Mouse (Mus musculus): ENCODE results near the gene Gm17428.

DNA sequence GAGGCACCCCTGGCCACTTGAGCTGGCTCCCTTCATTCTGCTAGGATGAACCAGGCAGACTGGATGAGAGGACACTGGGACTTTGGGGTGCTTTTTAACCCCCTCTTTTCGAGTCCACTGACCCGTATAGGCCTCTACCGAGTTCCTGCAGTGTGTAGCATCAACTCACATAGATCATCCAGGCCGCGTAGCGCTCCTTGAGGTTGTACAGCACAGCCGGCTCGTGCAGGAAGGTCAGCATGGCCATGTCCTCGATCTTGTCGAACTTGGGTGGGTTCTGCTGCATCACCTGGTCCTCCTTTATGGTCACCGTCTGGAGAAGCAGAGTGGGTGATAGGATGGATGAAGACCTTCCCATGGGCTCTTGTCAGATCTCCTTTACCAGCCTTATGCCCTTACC is 13.0 kb upstream of the Gm17428 start:
- TF ChIP-seq CTCF (IDR thresholded peaks at IDR 0.05; ENCODE audit: low read depth, low read length) (no peak), EP300 (IDR thresholded peaks at IDR 0.05; ENCODE audit: insufficient read depth, low read depth, low read length) (no peak), POLR2A (IDR thresholded peaks at IDR 0.05; ENCODE audit: insufficient read depth, low read length) (no peak)

Measured in ES-Bruce4 (cell line).